Mouse (Mus musculus) kidney, adult 8-10 months (tissue): ENCODE measurements around the gene Ralgps1.

Source experiments
- DNase-seq, 2 experiments: peaks; one replicate each; pipeline ENCODE4 v3.0.0; 2022

Ralgps1 gene

GRCm38 (mm10) chr2:33167060-33167459 lies 204.2 kb downstream of the Ralgps1 start:
- DNase-seq: no peak

- DNase-seq: peak; percentile 84 to 86
Measured at GRCm38 (mm10) chr2:33165710-33166374, 205.4 kb downstream of the Ralgps1 start.

GRCm38 (mm10) chr2:33165229-33165628 lies 206.1 kb downstream of the Ralgps1 start:
- DNase-seq: peak in 1 of 2 experiments; percentile 57

GRCm38 (mm10) chr2:33164646-33165045 lies 206.6 kb downstream of the Ralgps1 start:
- DNase-seq: no peak

GRCm38 (mm10) chr2:33162126-33162525 lies 209.2 kb downstream of the Ralgps1 start:
- no peak for DNase-seq

- DNase-seq: peak; percentile 44 to 60
Measured at GRCm38 (mm10) chr2:33160326-33160973, 210.8 kb downstream of the Ralgps1 start.

GRCm38 (mm10) chr2:33159593-33159992 lies 211.7 kb downstream of the Ralgps1 start:
- DNase-seq: no peak

- DNase-seq: no peak
Measured at GRCm38 (mm10) chr2:33158895-33159294, 212.4 kb downstream of the Ralgps1 start.

GRCm38 (mm10) chr2:33156283-33156781 lies 215.0 kb downstream of the Ralgps1 start:
- peak; percentile 78 to 83 for DNase-seq

GRCm38 (mm10) chr2:33154751-33155372 lies 216.4 kb downstream of the Ralgps1 start:
- peak; percentile 61 to 84 for DNase-seq

- DNase-seq: no peak
Measured at GRCm38 (mm10) chr2:33146994-33147393, 224.3 kb downstream of the Ralgps1 start.

GRCm38 (mm10) chr2:33143292-33143691 lies 228.0 kb downstream of the Ralgps1 start:
- DNase-seq: no peak

GRCm38 (mm10) chr2:33138491-33138890 lies 232.8 kb downstream of the Ralgps1 start:
- DNase-seq: no peak

GRCm38 (mm10) chr2:33137731-33138130 lies 233.6 kb downstream of the Ralgps1 start:
- no peak for DNase-seq

GRCm38 (mm10) chr2:33137244-33137643 lies 234.0 kb downstream of the Ralgps1 start:
- no peak for DNase-seq

- no peak for DNase-seq
Measured at GRCm38 (mm10) chr2:33136366-33136765, 234.9 kb downstream of the Ralgps1 start.

- DNase-seq: no peak
Measured at GRCm38 (mm10) chr2:33134766-33135490, 236.4 kb downstream of the Ralgps1 start.

GRCm38 (mm10) chr2:33132306-33132705 lies 239.0 kb downstream of the Ralgps1 start:
- no peak for DNase-seq

- DNase-seq: peak; percentile 66 to 69
Measured at GRCm38 (mm10) chr2:33131500-33132092, 239.7 kb downstream of the Ralgps1 start, which contains the start of gene Garnl3. Garnl3 (minus strand) TSS chr2:33131654.

GRCm38 (mm10) chr2:33130526-33131483 lies 240.5 kb downstream of the Ralgps1 start:
- peak; percentile 98 to 99 for DNase-seq

- DNase-seq: no peak
Measured at GRCm38 (mm10) chr2:33130141-33130525, 241.2 kb downstream of the Ralgps1 start.
